Mouse (Mus musculus) kidney, adult 2 months (tissue): ENCODE measurements around the gene Tmem102. TPM values are rescaled to one million over a fixed set of nuclear protein-coding genes. Genes with fewer than 3 reads are reported as not detected.

Source experiments
- DNase-seq: peaks from one replicate; pipeline ENCODE4 v3.0.0; 2021
- H3K27ac ChIP-seq: fragments of 200-500 bp; 2 replicates; pipeline ENCODE4 v1.5.1; 2012; ENCODE audit warnings: low read depth, low read length, control low read depth, inconsistent platforms; ENCODE audit not compliant: insufficient read depth
- H3K27me3 ChIP-seq: fragments of 200-500 bp; replicated peaks from 2 replicates; pipeline ENCODE4 v1.6.1; 2012; ENCODE audit warnings: mild to moderate bottlenecking, moderate library complexity, low read length, inconsistent platforms; ENCODE audit not compliant: control insufficient read depth, insufficient read depth
- H3K36me3 ChIP-seq: fragments of 200-500 bp; 2 replicates; pipeline ENCODE4 v1.6.1; 2012; ENCODE audit warnings: mild to moderate bottlenecking, moderate library complexity, low read length, inconsistent platforms; ENCODE audit not compliant: control insufficient read depth, insufficient read depth
- H3K4me1 ChIP-seq: fragments of 200-500 bp; 2 replicates; pipeline ENCODE4 v1.6.1; 2011; ENCODE audit warnings: low read length; ENCODE audit not compliant: control insufficient read depth, insufficient read depth
- H3K4me3 ChIP-seq: fragments of 200-500 bp; 2 replicates; pipeline ENCODE4 v1.5.1; 2011; ENCODE audit warnings: mild to moderate bottlenecking, low read depth, low read length, control low read depth; ENCODE audit not compliant: insufficient read depth
- CTCF ChIP-seq: fragments of 200-500 bp; conservative IDR thresholded peaks from 2 replicates; pipeline ENCODE4 v1.5.1; 2011; ENCODE audit warnings: low read depth, mild to moderate bottlenecking, control low read depth, low read length, moderate library complexity, mixed read lengths; ENCODE audit not compliant: insufficient read depth, insufficient read length
- POLR2A ChIP-seq: fragments of 200-500 bp; IDR thresholded peaks from one replicate; pipeline ENCODE4 v1.6.1; 2011; ENCODE audit warnings: low read depth, low read length, control low read depth
- WGBS: fragments of 180-500 bp; shearing (Covaris S2); methylation state at CpG from one replicate; pipeline ENCODE4 v1.1.7; 2018; 5-methylcytosine and 5-hydroxymethylcytosine counted together
- polyA plus RNA-seq: library from polyadenylated mRNA; depleted of rRNA; stranded (reverse); fragments of >200 nt; gene quantifications from 2 replicates; pipeline ENCODE4 v1.2.3, GENCODE M21; 2012

Tmem102 gene
- polyA plus RNA-seq, 1 experiment = 19.2 TPM

GRCm38 (mm10) chr11:69775716-69776115, 29.7 kb downstream of the Tmem102 start:
- H3K27ac ChIP-seq = no peak overlapping the region
- DNase-seq = no peak
- no peaks in the 10 kb centered on the region for H3K27me3 ChIP-seq
- no peak overlapping the region for H3K4me3 ChIP-seq
- H3K36me3 ChIP-seq = no peaks in the 10 kb centered on the region
- WGBS = 72% methylated on average over 10 of the region's 10 CpGs
- TF ChIP-seq CTCF (no peak), POLR2A (no peak)
- no peaks in the 10 kb centered on the region for H3K4me1 ChIP-seq

GRCm38 (mm10) chr11:69774961-69775360, 30.5 kb downstream of the Tmem102 start:
- no peak for DNase-seq
- WGBS = 63% methylated on average over 5 of the region's 5 CpGs
- no peaks in the 10 kb centered on the region for H3K36me3 ChIP-seq
- no peak overlapping the region for H3K4me3 ChIP-seq
- no peak for TF ChIP-seq CTCF
- TF ChIP-seq POLR2A = no peak
- no peaks in the 10 kb centered on the region for H3K4me1 ChIP-seq
- no peaks in the 10 kb centered on the region for H3K27me3 ChIP-seq
- no peak overlapping the region for H3K27ac ChIP-seq

- Histone ChIP-seq H3K4me1 (peaks cover 10% of the 10 kb centered on the region), H3K4me3 (no peak overlapping the region), H3K27ac (no peak overlapping the region; the same call in none of the 2 replicates), H3K36me3 (no peaks in the 10 kb centered on the region), H3K27me3 (no peaks in the 10 kb centered on the region)
- 34% methylated on average over 4 of the region's 4 CpGs for WGBS
- TF ChIP-seq CTCF (no peak), POLR2A (no peak)
- peak; percentile 28 for DNase-seq
Measured at GRCm38 (mm10) chr11:69767625-69767909, 37.9 kb downstream of the Tmem102 start.

- H3K36me3 ChIP-seq = no peaks in the 10 kb centered on the region
- H3K27ac ChIP-seq = peak overlapping the region; percentile 58
- peak overlapping the region; percentile 41; the same call in 1 of the 2 replicates for H3K4me3 ChIP-seq
- no peak for DNase-seq
- no peak for TF ChIP-seq CTCF
- TF ChIP-seq POLR2A = no peak
- peaks cover 10% of the 10 kb centered on the region for H3K4me1 ChIP-seq
- no peaks in the 10 kb centered on the region for H3K27me3 ChIP-seq
- WGBS = 46% methylated on average over 13 of the region's 13 CpGs
Measured at GRCm38 (mm10) chr11:69766872-69767624, 38.4 kb downstream of the Tmem102 start.

GRCm38 (mm10) chr11:69766126-69766609, 39.3 kb downstream of the Tmem102 start:
- Histone ChIP-seq H3K4me1 (peaks cover 10% of the 10 kb centered on the region), H3K36me3 (no peaks in the 10 kb centered on the region), H3K27ac (peak overlapping the region; percentile 68), H3K4me3 (peak overlapping the region; percentile 82), H3K27me3 (no peaks in the 10 kb centered on the region)
- under 1% methylated on average over 37 of the region's 37 CpGs for WGBS
- peak; percentile 70 for DNase-seq
- TF ChIP-seq CTCF (no peak), POLR2A (no peak)

- no peaks in the 10 kb centered on the region for H3K27me3 ChIP-seq
- TF ChIP-seq POLR2A (no peak), CTCF (no peak)
- peak; percentile 51 for DNase-seq
- H3K27ac ChIP-seq = peak within 1 kb of the TSS; percentile 79
- 18% methylated on average over 45 of the region's 55 CpGs for WGBS
- no peaks in the 10 kb centered on the region for H3K36me3 ChIP-seq
- peak within 1 kb of the TSS; percentile 82 for H3K4me3 ChIP-seq
- H3K4me1 ChIP-seq = peaks cover 10% of the 10 kb centered on the region
Measured at GRCm38 (mm10) chr11:69765221-69766125, 40.0 kb downstream of the Tmem102 start, which contains the start of gene Zbtb4. Zbtb4 (plus strand) TSS chr11:69765912.

- TF ChIP-seq CTCF (peak; percentile 34), POLR2A (no peak)
- H3K27me3 ChIP-seq = no peaks in the 10 kb centered on the region
- DNase-seq = no peak
- no peak overlapping the region for H3K27ac ChIP-seq
- WGBS = 78% methylated on average over 7 of the region's 7 CpGs
- no peaks in the 10 kb centered on the region for H3K36me3 ChIP-seq
- no peak overlapping the region for H3K4me3 ChIP-seq
- H3K4me1 ChIP-seq = peaks cover 14% of the 10 kb centered on the region
Measured at GRCm38 (mm10) chr11:69763551-69763950, 41.9 kb downstream of the Tmem102 start.
